ENCODE assay signal across 8 mouse cellular contexts in the genomic region with DNA sequence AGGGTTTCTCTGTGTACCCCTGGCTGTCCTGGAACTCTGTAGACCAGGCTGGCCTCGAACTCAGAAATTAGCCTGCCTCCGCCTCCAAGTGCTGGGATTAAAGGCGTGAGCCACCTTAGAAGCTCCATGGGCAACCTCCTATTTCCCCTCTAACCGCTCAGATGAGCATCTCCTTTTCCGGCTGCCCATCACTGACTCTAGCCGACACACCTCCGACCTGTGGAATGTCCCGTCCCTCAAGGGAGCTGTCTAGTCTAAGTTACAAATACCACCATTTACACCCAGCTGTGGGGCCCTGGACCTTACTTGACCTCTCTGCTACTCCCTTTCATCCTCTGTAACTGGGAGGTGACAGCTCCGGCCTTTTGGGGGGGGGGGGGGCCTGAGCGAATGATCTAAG. TPM values are rescaled to one million over a fixed set of nuclear protein-coding genes. Genes with fewer than 3 reads are reported as not detected.
A peak's percentile ranks its signal among the peaks of the same experiment; 100 is the strongest.
DNase-seq lines count a peak whose midpoint lies in the region; ATAC-seq and TF ChIP-seq lines count a peak whose summit lies in the region.

No protein-coding gene starts in this region.

- TF ChIP-seq CTCF in testis, adult 2 months (IDR thresholded peaks at IDR 0.05; ENCODE audit: control insufficient read depth, insufficient read depth, insufficient replicate concordance, low read depth, low read length) = no peak

- TF ChIP-seq POLR2A in testis, adult 2 months (IDR thresholded peaks at IDR 0.05; ENCODE audit: control insufficient read depth, low read depth, low read length) = no peak

- no peak for ATAC-seq in cerebellum, adult (ENCODE audit: insufficient number of reproducible peaks, low FRiP score, low TSS enrichment)
- no peak; the same call in 1 of the 2 replicates for ATAC-seq in intestine, embryonic 14.5 days (replicated peaks; ENCODE audit: low FRiP score, low TSS enrichment, low read depth)

- WGBS in intestine, embryonic 14.5 days = 11% methylated on average over 10 of the region's 10 CpGs

- H3K9me3 ChIP-seq in intestine, embryonic 14.5 days (ENCODE audit: control insufficient read depth, low read length) = no peaks in the 10 kb centered on the region

- no peaks in the 10 kb centered on the region for H3K27me3 ChIP-seq in testis, adult 2 months (ENCODE audit: control insufficient read depth, insufficient read depth, low read length)
- H3K27me3 ChIP-seq in intestine, embryonic 14.5 days (replicated peaks; ENCODE audit: control insufficient read depth, insufficient read depth, low read length) = no peaks in the 10 kb centered on the region

- peak overlapping the region; percentile 80 for H3K4me3 ChIP-seq in testis, adult 2 months (ENCODE audit: control insufficient read depth, low read depth, low read length)
- peak overlapping the region; percentile 92 for H3K4me3 ChIP-seq in intestine, embryonic 14.5 days (ENCODE audit: low read depth, low read length)

- peak overlapping the region; percentile 88 for H3K4me2 ChIP-seq in intestine, embryonic 14.5 days (ENCODE audit: low read length)

- H3K9ac ChIP-seq in intestine, embryonic 14.5 days (ENCODE audit: low read length) = peak overlapping the region; percentile 86

- no peaks in the 10 kb centered on the region for H3K36me3 ChIP-seq in testis, adult 2 months (ENCODE audit: control insufficient read depth, insufficient read depth, low read length)
- peaks cover 16% of the 10 kb centered on the region for H3K36me3 ChIP-seq in intestine, embryonic 14.5 days (ENCODE audit: control insufficient read depth, insufficient read depth, low read length)

- H3K27ac ChIP-seq in testis, adult 2 months (ENCODE audit: control insufficient read depth, insufficient read depth, low read depth, low read length) = peak overlapping the region; percentile 3
- peak overlapping the region; percentile 83; the same call in 1 of the 2 replicates for H3K27ac ChIP-seq in intestine, embryonic 14.5 days (ENCODE audit: low read depth)

- peaks cover 6% of the 10 kb centered on the region for H3K4me1 ChIP-seq in testis, adult 2 months (ENCODE audit: control insufficient read depth, insufficient read depth, low read length)
- H3K4me1 ChIP-seq in intestine, embryonic 14.5 days (replicated peaks; ENCODE audit: control insufficient read depth, insufficient read depth, low read length) = peaks cover 10% of the 10 kb centered on the region

- peak; percentile 34 for DNase-seq in cerebellum, adult 9-10 months
- DNase-seq in testis, postnatal 10 days (ENCODE audit: low spot score) = no peak
- peak; percentile 56 for DNase-seq in intestine, embryonic 14.5 days (ENCODE audit: low spot score)
- DNase-seq in naive thymus-derived CD4-positive, alpha-beta T cell, adult 2 months (ENCODE audit: low read depth) = peak; percentile 32
- DNase-seq in frontal cortex, postnatal 25 days (ENCODE audit: low spot score in 2 of 2) = no peak
- DNase-seq in right cerebral cortex, postnatal 36 days (ENCODE audit: low spot score in 2 of 2) = no peak

RNA-seq across cellular contexts. Expression of gene Rcc1l, which starts 0.9 kb away (rescaled TPM):
- 8.9 and 10.3 TPM in 2 replicates for polyA plus RNA-seq in testis, adult 2 months (2012; rRNA removed)
- polyA plus RNA-seq in intestine, embryonic 14.5 days (2014; fragmentation: Nextera tagmentation; extraction: Ambion mirVana) = 32.3 and 32.5 TPM in 2 replicates

RNA-seq across cellular contexts. Expression of gene Gtf2ird2, which starts 8.1 kb away (rescaled TPM):
- 13.6 and 14.9 TPM in 2 replicates for polyA plus RNA-seq in testis, adult 2 months (2012; rRNA removed)
- 7.5 and 8.0 TPM in 2 replicates for polyA plus RNA-seq in intestine, embryonic 14.5 days (2014; fragmentation: Nextera tagmentation; extraction: Ambion mirVana)

RNA-seq across cellular contexts. Expression of gene Ncf1, which starts 53.7 kb away (rescaled TPM):
- 0.56 and 0.67 TPM in 2 replicates for polyA plus RNA-seq in testis, adult 2 months (2012; rRNA removed)
- polyA plus RNA-seq in intestine, embryonic 14.5 days (2014; fragmentation: Nextera tagmentation; extraction: Ambion mirVana) = 3.4 and 4.1 TPM in 2 replicates

Comparison
In these comparisons a context has a peak if more than half of its experiments do, and no peak if none do; other contexts are left out.
1. DNase-seq: peak in cerebellum, adult 9-10 months (single experiment), intestine, embryonic 14.5 days (single experiment) and naive thymus-derived CD4-positive, alpha-beta T cell, adult 2 months (single experiment); none in testis, postnatal 10 days (single experiment), frontal cortex, postnatal 25 days (0 of 2) and right cerebral cortex, postnatal 36 days (0 of 2).